Mouse (Mus musculus): ENCODE results near the gene Elob.

Gene Elob

DNA sequence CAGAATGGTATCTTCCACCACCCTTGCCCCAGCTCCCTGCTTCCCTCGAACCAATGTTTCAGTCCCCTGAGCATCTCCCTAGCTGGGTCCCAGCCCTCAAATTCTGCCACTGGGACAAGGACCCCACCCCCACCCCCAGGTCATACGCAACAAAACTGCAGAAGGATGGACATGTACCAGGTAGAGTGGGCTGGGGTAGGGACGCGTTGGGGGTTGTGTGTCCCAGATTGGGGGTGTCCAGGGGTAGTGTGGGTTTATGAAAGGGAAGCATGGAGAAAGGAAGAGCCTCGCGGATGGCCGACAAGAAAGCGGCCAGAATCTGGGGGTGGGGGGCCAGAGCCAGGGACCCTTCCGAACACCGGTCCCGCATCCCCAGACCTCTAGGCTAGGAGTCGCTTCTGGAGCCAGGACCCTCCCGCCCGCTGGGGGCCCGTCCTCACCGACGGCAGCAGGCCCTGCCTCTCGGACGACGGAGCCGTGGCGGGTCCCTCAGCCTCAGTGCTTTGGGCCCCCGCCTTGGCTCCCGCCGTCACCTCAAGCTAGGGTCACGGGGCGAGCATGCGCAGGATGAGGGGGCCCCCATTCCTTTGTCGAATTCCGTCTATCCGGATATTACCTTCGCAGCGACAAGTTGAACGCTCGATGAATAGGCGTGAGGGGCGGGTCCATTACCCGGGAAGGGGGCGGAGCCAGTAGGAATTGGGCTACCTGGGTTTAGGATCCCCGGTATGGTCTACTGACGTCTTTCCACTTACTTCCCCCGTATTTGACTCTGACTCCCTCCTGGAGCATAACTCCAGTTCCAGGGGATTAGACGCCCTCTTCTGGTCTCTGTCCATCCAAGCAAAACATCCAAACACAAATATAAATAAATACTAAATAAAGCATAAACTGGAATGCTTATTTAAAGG lies 43.1 kb downstream of the Elob start, which contains the start of gene Flywch2:
Gene Flywch2 (minus strand): TSS at position 521 of the 911 bp plus-strand sequence.
- in situ Hi-C loops (cut with MseI, MboI) = no loop called here

DNA sequence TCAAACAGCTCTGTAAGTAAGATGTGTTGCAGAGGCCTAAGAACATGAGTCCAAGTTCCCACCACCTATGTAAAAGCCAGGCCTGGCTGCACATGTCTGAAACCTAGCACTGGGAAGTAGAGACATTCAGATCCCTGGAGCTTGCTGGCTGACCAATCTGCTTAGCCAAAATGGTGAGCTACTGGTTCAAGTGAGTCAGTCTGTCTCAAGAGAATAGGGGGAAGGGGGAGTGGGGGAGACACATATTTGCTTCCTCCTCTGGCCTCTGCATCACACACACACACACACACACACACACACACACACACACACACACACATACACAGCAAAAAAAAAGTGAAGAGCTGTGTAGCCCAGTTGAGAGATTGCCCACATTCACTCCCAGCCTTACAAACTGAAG lies 45.6 kb downstream of the Elob start:
- in situ Hi-C loops (cut with MseI, MboI) = no loop called here

DNA sequence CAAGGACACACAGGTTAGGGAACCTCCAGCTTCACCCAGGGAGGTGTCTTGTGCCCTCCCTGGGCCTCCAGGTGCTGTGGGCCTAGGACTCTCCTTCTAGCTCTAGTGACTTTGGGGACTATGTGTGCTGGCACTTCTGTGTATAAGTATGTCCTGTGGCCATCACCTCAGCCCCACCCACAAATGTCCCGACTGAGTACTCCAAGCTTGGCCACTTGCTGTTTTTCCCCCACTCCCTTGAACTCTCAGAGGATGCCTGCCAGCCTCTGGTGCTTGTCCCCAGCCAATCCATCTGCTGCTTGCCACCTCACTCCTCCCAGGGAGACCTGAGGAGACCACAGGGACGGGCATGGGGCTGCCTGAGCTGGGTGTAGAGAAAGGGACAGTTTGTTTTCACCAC lies 50.5 kb downstream of the Elob start:
- in situ Hi-C loops (cut with MseI, MboI) = no loop called here

DNA sequence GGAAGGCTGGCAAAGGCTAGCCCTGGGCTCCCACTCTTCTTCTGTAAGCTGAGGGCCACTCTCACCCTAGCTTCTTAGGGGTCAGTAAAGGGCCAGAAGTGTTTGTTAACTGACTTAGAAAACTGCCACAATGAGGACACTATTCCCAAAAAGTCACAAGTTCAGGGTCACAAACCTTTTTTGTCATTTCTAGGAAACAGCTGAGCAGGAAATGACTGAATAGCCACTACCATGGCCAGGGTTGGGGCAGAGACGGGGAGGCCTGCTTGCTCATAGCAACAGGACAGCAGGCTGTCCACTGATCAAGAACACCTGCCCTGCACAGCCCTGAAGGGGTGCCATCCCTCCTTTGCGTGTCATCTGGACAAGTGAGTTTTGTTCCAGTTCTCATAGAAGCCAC lies 51.8 kb downstream of the Elob start:
- in situ Hi-C loops (cut with MseI, MboI) = no loop called here

DNA sequence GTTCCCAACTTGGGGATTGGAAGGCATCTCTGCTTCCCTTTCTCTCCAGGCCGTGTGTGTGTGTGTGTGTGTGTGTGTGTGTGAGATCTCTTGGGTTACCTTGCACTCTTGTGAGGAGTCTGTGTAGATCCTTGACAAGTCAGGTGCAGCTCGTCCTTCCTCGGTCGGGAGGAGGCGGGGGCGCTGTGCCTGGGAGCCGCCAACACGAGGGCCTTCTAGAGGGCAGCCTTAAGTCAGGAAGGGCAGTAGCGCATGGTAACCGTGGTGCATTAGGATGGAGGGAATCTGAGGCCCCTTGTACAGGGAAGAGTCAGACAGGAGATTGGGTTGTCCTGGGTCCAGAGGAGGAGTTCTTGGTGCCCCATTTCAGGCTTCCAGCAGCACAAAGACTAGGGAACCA lies 52.7 kb downstream of the Elob start:
- in situ Hi-C loops (cut with MseI, MboI) = no loop called here

All from mouse trophoblast stem cell (cell line).